Mouse (Mus musculus) lung, embryonic 16.5 days (tissue): ENCODE data around the gene Dnal4. TPM values are rescaled to one million over a fixed set of nuclear protein-coding genes. Genes with fewer than 3 reads are reported as not detected.

ENCODE experiments used
- ATAC-seq: fragments of 200-750 bp; cut with Nextera tagmentation; 2 replicates; pipeline ENCODE4 v1.8.0; 2017; ENCODE audit warnings: low read depth, mild to moderate bottlenecking, moderate library complexity
- H3K27ac ChIP-seq: fragments of 300-500 bp; sonication (generic); 2 replicates; pipeline ENCODE4 v1.5.1; 2014; ENCODE audit warnings: mild to moderate bottlenecking, control low read depth, low read length
- H3K27me3 ChIP-seq: fragments of 300-500 bp; sonication (generic); 2 replicates; pipeline ENCODE4 v1.6.1; 2014; ENCODE audit warnings: low read depth, low read length, mixed read lengths; ENCODE audit not compliant: control insufficient read depth, insufficient read depth
- H3K36me3 ChIP-seq: fragments of 300-500 bp; sonication (generic); 2 replicates; pipeline ENCODE4 v1.6.1; 2014; ENCODE audit warnings: low read length; ENCODE audit not compliant: control insufficient read depth, insufficient read depth
- H3K4me1 ChIP-seq: fragments of 300-500 bp; sonication (generic); replicated peaks from 2 replicates; pipeline ENCODE4 v1.6.1; 2014; ENCODE audit warnings: low read length, mixed read lengths; ENCODE audit not compliant: control insufficient read depth, insufficient read depth
- H3K4me2 ChIP-seq: fragments of 300-500 bp; sonication (generic); 2 replicates; pipeline ENCODE4 v1.6.1; 2014; ENCODE audit warnings: low read depth, low read length, control low read depth
- H3K4me3 ChIP-seq: fragments of 300-500 bp; sonication (generic); 2 replicates; pipeline ENCODE4 v1.5.1; 2014; ENCODE audit warnings: mild to moderate bottlenecking, low read length, control low read depth
- H3K9ac ChIP-seq: fragments of 300-500 bp; sonication (generic); 2 replicates; pipeline ENCODE4 v1.6.1; 2014; ENCODE audit warnings: low read length, control low read depth
- H3K9me3 ChIP-seq: fragments of 300-500 bp; sonication (generic); 2 replicates; pipeline ENCODE4 v1.6.1; 2016; ENCODE audit warnings: low read length; ENCODE audit not compliant: control insufficient read depth
- WGBS: fragments of 180-500 bp; shearing (Covaris S2); extraction: QIAGEN DNeasy Blood & Tissue Kit; methylation state at CpG from one replicate; pipeline ENCODE4 v1.1.7; 2014; 5-methylcytosine and 5-hydroxymethylcytosine counted together
- polyA plus RNA-seq: library from polyadenylated mRNA; unstranded; fragments of >200 nt; fragmentation: Nextera tagmentation; extraction: Ambion mirVana; gene quantifications from 2 replicates; pipeline ENCODE4 v1.2.1, GENCODE M21; 2015

Gene Dnal4
- polyA plus RNA-seq, 1 experiment from 2014 or later, result 66.9 TPM

GRCm38 (mm10) chr15:79791502-79791901 is 13.9 kb upstream of the Dnal4 start:
- WGBS, result 2% methylated on average over 12 of the region's 12 CpGs
- Histone ChIP-seq H3K36me3 (no peaks in the 10 kb centered on the region), H3K9ac (no peak overlapping the region), H3K27me3 (no peaks in the 10 kb centered on the region; the same call in 1 of the 2 replicates), H3K4me2 (no peak overlapping the region), H3K4me1 (no peaks in the 10 kb centered on the region), H3K4me3 (no peak overlapping the region), H3K9me3 (no peaks in the 10 kb centered on the region), H3K27ac (no peak overlapping the region)
- peak; percentile 43; the same call in 1 of the 2 replicates for ATAC-seq

- ATAC-seq, result no peak
- WGBS, result 77% methylated on average over 6 of the region's 6 CpGs
- H3K36me3 ChIP-seq, result no peaks in the 10 kb centered on the region
Observed at GRCm38 (mm10) chr15:79790905-79791304, 13.3 kb upstream of the Dnal4 start.

GRCm38 (mm10) chr15:79790111-79790510 is 12.5 kb upstream of the Dnal4 start:
- H3K4me2 ChIP-seq, result no peak overlapping the region
- WGBS, result 43% methylated on average over 8 of the region's 8 CpGs
- no peaks in the 10 kb centered on the region for H3K36me3 ChIP-seq
- no peak overlapping the region for H3K27ac ChIP-seq
- no peaks in the 10 kb centered on the region; the same call in 1 of the 2 replicates for H3K27me3 ChIP-seq
- no peak for ATAC-seq
- H3K4me1 ChIP-seq, result no peaks in the 10 kb centered on the region
- no peak overlapping the region for H3K4me3 ChIP-seq
- no peak overlapping the region for H3K9ac ChIP-seq
- H3K9me3 ChIP-seq, result no peaks in the 10 kb centered on the region

More at GRCm38 (mm10) chr15:79790905-79791304, 13.3 kb upstream of the Dnal4 start:
- Histone ChIP-seq H3K4me3 (no peak overlapping the region), H3K4me2 (no peak overlapping the region), H3K4me1 (no peaks in the 10 kb centered on the region), H3K27ac (no peak overlapping the region), H3K27me3 (no peaks in the 10 kb centered on the region; the same call in 1 of the 2 replicates), H3K9ac (no peak overlapping the region), H3K9me3 (no peaks in the 10 kb centered on the region)

GRCm38 (mm10) chr15:79787815-79788214 is 10.2 kb upstream of the Dnal4 start:
- Histone ChIP-seq H3K4me3 (no peak overlapping the region), H3K36me3 (no peaks in the 10 kb centered on the region), H3K27me3 (no peaks in the 10 kb centered on the region; the same call in 1 of the 2 replicates), H3K4me2 (no peak overlapping the region), H3K9ac (no peak overlapping the region), H3K27ac (no peak overlapping the region), H3K4me1 (no peaks in the 10 kb centered on the region), H3K9me3 (no peaks in the 10 kb centered on the region)
- ATAC-seq, result no peak
- 48% methylated on average over 8 of the region's 8 CpGs for WGBS

- ATAC-seq, result no peak
Observed at GRCm38 (mm10) chr15:79785056-79785455, 7.4 kb upstream of the Dnal4 start.

GRCm38 (mm10) chr15:79775662-79776061 is 2.0 kb downstream of the Dnal4 start:
- H3K27me3 ChIP-seq, result no peaks in the 10 kb centered on the region
- peaks cover 11% of the 10 kb centered on the region for H3K4me1 ChIP-seq
- WGBS, result 55% methylated on average over 7 of the region's 7 CpGs
- H3K9ac ChIP-seq, result no peak overlapping the region
- no peak overlapping the region for H3K4me3 ChIP-seq
- no peak overlapping the region for H3K27ac ChIP-seq
- no peaks in the 10 kb centered on the region for H3K9me3 ChIP-seq
- no peak overlapping the region for H3K4me2 ChIP-seq
- H3K36me3 ChIP-seq, result no peaks in the 10 kb centered on the region
- no peak for ATAC-seq

More at GRCm38 (mm10) chr15:79785056-79785455, 7.4 kb upstream of the Dnal4 start:
- 30% methylated on average over 1 of the region's 1 CpGs for WGBS
- H3K4me3 ChIP-seq, result no peak overlapping the region
- H3K4me1 ChIP-seq, result no peaks in the 10 kb centered on the region
- no peak overlapping the region for H3K4me2 ChIP-seq
- H3K9me3 ChIP-seq, result no peaks in the 10 kb centered on the region
- no peak overlapping the region for H3K9ac ChIP-seq
- no peak overlapping the region for H3K27ac ChIP-seq
- H3K36me3 ChIP-seq, result no peaks in the 10 kb centered on the region
- no peaks in the 10 kb centered on the region for H3K27me3 ChIP-seq

- Histone ChIP-seq H3K9me3 (no peaks in the 10 kb centered on the region), H3K4me3 (peak overlapping the region; percentile 88), H3K27ac (peak overlapping the region; percentile 71), H3K4me2 (peak overlapping the region; percentile 82), H3K4me1 (peaks cover 14% of the 10 kb centered on the region), H3K9ac (peak overlapping the region; percentile 83), H3K27me3 (no peaks in the 10 kb centered on the region), H3K36me3 (no peaks in the 10 kb centered on the region)
- WGBS, result under 1% methylated on average over 43 of the region's 50 CpGs
- ATAC-seq, result peak; percentile 99
Observed at GRCm38 (mm10) chr15:79774117-79775027, 3.3 kb downstream of the Dnal4 start.

- no peaks in the 10 kb centered on the region for H3K27me3 ChIP-seq
- H3K9me3 ChIP-seq, result no peaks in the 10 kb centered on the region
- H3K4me1 ChIP-seq, result peaks cover 24% of the 10 kb centered on the region
- ATAC-seq, result no peak
- WGBS, result 66% methylated on average over 21 of the region's 21 CpGs
- no peak overlapping the region for H3K27ac ChIP-seq
- H3K4me2 ChIP-seq, result no peak overlapping the region
- no peak overlapping the region for H3K4me3 ChIP-seq
- H3K36me3 ChIP-seq, result no peaks in the 10 kb centered on the region
- no peak overlapping the region for H3K9ac ChIP-seq
Observed at GRCm38 (mm10) chr15:79770629-79771240, 6.9 kb downstream of the Dnal4 start.

- Histone ChIP-seq H3K36me3 (peaks cover under 1% of the 10 kb centered on the region; the same call in 1 of the 2 replicates), H3K9ac (no peak overlapping the region; the same call in 1 of the 2 replicates), H3K4me3 (no peak overlapping the region), H3K27ac (no peak overlapping the region), H3K27me3 (no peaks in the 10 kb centered on the region), H3K4me1 (peaks cover 16% of the 10 kb centered on the region), H3K4me2 (no peak overlapping the region), H3K9me3 (no peaks in the 10 kb centered on the region)
- ATAC-seq, result no peak
- WGBS, result 55% methylated on average over 6 of the region's 6 CpGs
Observed at GRCm38 (mm10) chr15:79768302-79768701, 9.3 kb downstream of the Dnal4 start.
